Mouse (Mus musculus): ENCODE data around the gene Sirt4.

The Sirt4 gene

DNA sequence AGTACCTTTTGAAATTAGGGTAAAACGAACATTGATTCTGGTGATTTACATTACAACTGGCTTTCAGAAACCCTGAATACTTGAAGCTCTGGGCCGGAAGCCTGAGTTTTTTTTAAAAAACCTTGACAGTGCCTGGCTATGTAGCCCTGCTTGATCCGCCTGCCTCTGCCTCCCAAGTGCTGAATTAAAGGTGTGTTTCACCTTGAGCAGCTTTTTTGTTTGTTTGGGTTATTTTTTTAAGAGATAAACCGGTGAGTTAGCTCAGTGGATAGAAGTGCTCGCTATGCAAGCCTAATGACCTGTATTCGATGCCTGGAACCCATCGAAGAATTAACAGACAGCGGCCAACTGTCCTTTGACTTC, 6.1 kb upstream of the Sirt4 start:
- no peak for DNase-seq

DNA sequence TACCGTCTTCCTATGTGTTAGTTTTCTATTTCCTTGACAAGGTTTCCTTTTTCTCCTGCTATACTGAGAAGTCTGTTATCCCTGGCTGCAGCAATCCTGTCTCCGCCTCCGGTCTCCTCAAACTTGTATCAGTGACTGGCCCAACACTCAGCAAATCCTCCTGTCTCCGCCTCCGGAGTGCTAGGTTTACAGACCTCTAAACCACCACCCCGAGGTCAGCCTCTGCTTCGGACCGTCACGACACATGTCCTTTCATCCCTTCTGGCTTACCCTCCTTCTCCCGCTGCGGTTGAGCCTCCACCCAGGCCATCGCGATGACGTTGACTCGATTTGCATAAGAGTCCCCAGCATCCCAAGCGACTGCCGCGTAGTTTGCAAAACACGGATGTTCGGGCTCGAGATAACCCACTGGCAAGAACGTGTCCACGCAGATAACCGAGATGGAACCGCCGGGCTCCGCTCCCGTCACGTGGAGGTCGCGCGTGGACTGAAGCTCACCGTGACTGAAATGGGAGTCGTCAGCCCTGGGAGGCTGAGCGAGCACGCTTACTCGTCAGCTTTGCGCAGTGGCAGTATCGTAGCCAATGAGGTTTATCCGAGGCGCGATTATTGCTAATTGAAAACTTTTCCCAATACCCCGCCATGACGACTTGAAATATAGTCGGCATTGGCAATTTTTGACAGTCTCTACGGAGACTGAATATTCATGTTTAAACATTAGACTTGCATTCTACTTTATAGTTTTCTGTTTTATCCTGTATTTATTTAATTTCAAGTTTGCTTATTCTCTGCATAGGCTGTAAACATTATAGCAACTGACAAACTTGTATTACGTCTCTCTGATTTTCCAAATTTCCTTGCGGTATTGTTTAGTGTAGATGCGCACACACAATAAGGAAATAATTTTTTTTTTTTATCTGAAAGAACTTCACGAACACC, 5.4 kb upstream of the Sirt4 start:
- DNase-seq: peak; percentile 86 to 93

DNA sequence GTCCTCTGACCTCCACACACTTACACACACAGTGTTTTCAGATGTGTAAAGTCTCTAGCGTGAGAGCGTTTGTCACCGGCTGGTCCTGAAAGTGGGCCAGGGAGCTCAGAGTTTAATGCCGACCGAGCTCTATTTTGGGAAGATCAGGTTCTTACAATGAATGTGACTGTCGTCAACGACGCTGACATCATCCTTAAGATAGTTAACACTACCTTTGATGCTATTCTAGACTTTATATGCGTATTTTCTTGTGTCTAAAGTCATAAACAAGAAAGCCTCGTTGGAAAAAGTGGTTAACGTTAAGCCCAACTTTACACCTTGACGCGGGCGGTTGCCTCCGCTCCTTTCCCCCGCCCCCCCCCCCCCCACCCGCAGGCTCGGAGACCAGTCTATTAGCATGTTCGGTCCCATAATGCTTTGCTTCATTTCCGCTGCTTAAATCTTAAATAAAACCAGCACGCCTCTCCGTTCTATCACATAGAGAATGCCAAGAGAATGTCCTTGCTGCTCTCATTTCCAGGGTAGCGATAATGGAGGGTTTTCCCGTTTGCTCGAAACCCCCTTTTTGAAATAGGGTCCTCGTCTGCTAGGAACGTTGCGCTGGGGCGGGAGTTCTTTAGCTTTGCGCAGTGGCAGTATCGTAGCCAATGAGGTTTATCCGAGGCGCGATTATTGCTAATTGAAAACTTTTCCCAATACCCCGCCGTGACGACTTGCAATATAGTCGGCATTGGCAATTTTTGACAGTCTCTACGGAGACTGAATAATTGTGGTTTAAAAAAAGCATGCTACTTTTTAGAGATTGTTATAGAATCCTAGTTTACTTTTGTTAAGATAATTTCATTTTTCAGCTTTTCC, 4.5 kb upstream of the Sirt4 start:
- DNase-seq: peak; percentile 70 to 87

DNA sequence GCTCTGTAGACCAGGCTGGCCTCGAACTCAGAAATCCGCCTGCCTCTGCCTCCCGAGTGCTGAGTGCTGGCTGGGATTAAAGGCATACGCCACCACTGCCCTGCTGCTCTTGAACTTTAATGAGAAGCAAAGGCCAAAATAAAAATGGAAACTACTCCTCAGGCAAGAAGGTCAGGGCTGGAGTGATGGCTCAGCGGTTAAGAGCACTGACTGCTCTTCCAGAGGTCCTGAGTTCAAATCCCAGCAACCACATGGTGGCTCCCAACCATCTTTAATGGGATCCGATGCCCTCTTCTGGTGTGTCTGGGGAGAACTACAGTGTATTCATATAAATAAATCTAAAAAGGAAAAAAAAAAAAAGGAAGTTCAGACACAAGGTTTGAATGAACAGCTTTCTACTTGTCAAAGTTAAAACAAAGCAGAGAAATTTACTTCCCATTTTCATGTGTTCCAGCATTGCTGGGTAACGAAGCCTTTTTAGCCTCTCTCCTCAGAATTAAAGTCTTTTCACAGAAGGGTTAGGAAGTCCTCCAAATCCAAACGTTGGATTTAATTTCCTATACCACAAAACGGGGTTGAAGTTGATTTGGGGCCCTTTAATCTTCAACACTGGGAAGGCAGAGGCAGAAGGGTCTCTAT, 3.5 kb upstream of the Sirt4 start:
- no peak for DNase-seq

DNA sequence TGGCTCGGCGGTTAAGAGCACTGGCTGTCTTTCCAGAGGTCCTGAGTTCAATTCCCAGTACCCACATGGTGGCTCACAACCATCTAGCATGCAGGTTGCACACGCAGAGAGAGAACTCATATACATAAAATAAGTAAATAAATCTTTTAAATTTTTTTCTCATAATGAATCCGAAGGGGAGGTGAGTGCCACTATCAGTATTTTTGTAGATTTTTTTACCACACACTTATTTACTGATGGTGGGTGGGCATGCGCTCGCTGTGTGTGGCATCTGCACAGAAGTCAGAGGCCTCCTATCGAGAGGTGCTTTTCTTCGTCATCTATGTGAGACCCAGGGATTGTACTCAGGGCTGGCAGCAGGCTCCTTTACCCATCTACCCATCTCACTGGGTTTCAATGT, 2.8 kb upstream of the Sirt4 start:
- no peak for DNase-seq

DNA sequence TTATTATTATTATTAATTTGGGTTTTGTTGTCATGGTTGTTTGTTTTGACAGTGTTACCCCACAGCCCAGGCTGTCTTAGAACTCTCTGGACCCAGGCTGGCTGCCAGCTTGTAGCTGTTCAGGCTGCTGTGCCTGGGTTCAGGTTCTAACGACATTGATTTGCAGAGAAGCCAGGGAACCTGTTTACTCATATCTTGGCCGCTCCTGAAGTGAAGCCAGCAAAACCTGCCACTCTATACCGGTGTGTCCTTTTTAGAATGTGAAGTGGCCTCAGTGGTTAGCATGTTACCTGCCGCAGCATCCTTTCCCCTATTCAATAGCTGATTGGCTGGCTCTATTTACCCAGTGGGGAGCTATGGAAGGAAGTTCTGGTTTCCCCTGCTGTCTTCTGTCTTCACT, 2.2 kb upstream of the Sirt4 start:
- DNase-seq: no peak

DNA sequence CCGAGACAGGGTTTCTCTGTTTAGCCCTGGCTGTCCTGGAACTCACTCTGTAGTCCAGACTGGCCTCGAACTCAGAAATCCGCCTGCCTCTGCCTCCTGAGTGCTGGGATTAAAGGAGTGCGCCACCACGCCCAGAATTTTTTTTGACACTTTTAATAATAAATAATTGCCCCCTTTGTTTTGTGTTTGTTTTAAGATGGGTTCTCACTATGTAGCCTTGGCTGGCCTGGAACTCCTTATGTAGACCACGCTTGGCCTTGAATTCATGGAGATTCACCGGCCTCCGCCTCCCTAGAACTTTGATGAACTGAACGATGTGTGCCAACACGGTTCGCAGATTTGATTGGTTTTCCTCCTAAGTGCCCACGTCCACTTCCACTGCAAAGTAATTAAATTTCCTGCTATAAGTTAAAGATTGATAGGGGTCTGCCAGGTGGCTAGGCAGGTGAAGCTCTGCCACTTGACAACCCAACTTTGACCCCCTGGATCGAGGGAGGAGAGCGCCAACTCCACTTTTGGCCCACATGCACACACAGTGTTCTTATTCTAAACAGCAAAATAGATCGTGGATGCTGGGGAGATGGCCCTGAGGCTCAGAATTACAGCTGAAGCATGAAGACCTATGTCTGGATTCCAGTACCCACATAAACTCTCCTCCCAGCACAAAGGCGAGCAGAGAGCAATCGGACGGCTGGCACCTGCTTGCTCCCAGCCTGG, 1.1 kb upstream of the Sirt4 start:
- no peak for DNase-seq

DNA sequence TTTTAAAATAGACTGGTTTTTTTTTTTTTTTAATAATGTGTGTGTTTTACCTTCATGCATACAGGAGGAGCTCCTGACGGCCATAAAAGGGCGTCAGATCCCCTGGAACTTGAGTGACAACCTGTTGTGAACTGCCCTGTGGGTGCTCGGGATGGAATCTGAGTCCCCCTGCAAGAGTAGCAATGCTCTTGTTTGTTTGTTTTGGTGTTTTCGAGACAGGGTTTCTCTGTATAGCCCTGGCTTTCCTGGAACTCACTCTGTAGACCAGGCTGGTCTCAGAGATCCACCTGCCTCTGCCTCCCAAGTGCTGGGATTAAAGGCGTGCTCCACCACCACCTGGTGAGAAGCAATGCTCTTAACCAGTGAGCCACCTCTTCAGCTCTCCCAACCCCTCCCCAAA, 471 bp upstream of the Sirt4 start:
- no peak for DNase-seq

DNA sequence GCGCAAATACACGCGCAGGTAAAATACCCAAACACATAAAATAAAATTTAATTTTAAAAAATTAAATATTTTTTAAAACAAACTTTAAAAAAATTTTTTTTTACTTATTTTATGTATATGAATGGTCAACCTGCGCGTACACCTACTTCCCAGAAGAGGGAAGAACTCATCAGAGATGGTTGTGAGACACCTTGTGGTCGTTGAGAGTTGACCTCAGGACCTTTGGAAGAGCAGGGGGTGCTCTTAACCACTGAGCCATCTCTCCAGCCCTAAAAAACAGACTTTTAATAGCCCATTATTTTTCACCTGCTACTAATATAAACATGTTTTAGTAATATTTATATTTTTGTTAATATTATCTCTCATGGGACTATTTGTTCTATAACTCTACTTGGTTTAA, 1.1 kb downstream of the Sirt4 start:
- no peak for DNase-seq

DNA sequence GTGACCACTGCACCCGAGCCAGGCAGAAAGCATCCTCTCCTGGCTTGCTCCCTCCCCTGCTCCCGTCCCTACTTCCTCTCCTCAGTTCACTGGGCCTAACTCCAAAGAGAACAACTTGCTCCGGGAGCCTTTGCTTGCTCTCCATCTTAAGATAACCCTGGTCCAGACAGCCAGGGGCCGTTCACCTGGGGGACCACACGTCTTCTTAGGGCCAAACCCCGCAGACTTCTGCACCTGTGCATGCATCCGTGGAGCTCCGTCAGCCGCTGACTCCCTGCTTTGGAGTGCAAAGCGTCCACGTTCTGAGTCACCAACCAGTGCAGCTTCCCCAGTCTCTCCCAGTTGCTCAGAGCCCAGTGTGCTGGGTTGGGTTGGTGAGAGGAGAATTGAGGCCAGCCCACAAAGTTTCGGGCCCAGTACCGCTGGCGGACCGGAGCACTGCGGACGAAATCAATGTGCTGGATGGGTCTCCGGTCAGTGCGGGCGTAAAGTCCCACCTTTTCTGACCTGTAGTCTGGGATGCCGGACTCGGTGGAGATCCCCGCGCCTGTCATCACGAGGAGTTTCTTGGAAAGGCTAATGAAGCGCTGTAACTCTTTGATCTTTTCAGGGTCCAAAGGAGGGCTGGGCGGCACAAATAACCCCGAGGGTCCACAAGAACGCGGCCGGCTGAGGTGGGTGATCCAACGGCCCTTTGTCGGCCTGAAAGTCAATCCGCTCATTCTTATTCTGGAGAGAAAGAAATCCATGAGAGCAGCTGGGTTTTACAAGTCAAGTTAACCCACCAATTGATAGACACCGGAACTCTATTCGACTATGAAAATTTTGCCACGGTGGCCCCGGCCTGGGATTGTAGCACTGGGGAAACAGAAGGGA, 1.9 kb downstream of the Sirt4 start:
- no peak for DNase-seq

DNA sequence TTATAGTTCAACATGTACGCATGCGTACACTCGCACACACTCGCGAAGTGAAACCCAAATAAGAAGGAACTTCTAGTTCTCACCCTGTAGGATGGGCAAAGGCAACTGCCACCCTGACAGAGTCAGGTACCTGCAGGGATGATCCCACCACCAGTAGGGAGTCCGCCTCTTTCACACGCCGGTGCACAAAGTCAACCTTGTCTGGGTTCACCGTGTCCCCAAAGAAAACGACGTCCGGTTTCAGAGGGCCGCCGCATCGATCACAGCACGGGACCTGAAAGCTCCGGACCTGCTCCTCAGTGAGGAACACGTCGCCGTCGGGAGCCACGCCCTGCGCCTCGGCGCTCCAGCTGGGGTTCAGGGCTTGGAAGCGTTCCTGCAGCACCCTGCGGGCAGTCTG, 4.4 kb downstream of the Sirt4 start:
- DNase-seq: no peak

DNA sequence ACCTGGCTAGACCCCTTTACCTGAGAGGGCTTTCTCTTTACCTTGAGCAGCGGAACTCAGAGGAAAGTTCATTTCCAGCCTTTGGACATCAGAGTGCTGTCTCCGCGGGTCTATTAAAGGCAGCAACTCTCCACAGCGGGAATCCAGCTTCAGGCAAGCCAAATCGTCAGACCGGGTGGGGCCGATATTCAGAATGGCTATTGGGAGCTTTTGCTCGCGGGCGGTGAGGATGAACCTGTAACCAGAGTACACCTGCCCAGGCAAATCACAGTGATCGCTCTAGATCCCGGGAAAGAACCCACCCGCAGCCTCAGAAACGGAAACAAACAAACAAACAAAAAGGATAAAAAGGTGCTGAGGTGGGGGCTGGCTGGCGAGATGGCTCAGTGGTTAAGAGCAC, 5.0 kb downstream of the Sirt4 start:
- DNase-seq: no peak

DNA sequence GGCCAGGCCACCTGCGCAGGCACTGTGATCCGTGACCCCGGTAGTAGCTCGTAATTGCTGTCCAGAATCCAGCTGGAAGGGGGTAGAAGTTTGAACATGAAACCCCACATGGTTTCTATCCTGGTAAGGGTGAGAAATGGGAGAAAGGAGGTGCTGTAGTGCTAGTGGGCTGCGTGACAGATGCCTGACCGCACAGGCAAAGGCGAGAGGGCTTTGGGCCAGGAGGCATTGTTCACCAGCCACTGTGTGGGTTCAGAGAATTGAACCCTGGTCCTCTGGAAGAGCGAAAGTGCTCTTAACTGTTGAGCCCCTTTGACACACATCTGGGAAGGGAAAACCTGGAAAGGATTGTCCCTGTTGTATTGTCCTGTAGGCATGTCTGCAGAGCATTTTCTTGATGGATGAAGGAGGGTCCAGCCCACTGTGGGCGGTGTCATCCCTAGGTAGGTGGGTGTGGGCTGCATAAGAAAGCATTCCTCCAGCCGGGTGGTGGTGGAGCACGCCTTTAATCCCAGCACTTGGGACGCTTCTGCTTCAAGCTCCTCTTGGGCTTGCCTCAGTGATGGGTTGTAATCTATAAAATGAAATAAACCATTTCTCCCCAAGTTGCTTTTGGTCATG, 8.3 kb downstream of the Sirt4 start:
- DNase-seq: no peak

DNA sequence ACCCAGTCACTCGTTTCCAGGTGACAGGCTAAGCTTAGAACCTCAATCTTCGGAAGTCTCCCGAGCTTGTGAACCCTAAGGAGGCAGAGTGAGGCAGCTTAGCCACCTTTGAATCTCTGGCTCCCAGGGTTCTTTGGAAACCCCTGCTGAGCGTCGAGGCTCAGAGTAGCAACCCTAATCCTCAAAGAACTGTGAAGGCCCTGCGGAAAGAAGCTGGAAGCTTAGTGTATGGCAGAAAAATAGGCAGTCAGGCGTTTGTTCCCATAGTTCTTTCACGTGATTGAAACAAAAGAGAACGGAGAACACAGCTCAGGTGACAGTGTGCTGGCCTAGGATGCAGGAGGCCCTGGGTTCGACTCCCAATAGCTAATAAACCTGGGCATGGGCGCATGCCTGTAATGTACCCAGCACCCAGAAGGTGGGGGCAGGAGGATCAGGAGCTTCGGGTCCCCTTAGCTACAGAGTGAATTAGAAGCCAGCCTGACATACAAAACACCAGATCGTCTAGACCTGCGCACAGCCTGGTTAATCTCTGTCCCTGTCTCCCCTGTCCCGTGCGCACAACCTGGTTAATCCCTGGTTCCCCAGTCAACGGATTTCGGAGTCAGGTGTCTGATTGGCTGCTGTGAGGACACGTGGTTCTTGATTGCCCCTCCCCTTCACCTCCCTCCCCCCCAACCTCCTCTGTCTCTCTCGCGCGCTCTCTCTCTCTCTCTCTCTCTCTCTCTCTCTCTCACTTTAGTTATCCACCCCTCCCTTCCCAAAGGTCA, 9.0 kb downstream of the Sirt4 start:
- DNase-seq: peak; percentile 46 to 61

DNA sequence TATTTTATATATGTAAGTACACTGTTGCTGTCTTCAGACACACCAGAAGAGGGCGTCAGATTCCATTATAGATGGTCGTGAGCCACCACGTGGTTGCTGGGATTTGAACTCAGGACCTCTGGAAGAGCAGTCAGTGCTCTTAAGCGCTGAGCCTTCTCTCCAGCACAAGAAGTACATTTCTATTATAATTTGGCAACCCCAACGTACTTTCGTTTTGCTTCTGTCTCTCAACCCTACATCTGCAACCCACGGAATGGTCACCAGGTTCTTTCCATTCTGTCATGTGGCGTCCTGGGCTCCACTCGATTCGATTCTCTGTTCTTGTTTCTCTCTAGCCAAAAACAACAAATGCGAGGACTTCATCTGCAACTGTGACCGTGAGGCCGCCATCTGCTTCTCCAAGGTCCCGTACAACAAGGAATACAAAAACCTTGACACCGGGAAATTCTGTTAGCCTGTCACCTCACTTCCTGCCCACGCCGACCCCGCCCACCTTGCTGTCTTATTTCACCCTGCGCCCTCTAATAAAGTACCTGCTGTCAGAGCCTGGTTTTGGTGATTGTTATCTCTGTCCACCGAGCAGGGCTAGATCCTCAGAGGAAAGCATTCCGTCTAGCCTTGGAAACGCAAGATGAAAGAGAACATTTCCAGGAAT, 10.2 kb downstream of the Sirt4 start:
- no peak for DNase-seq

DNA sequence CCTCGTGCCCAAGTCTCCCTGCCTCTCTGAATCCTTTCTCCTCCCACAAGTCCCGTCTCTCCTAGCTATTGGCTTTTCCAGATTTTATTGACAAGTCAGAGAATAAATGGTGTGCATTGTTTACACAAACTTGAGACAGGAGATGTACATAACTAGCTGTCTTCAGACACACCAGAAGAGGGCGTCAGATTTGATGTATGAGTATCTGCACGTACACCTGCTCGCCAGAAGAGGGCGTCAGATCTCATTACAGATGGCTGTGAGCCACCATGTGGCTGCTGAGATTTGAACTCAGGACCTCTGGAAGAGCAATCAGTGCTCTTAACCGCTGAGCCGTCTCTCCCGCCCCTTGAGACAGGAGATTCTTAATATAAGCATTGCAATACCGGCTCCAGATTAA, 11.3 kb downstream of the Sirt4 start:
- DNase-seq: no peak

DNA sequence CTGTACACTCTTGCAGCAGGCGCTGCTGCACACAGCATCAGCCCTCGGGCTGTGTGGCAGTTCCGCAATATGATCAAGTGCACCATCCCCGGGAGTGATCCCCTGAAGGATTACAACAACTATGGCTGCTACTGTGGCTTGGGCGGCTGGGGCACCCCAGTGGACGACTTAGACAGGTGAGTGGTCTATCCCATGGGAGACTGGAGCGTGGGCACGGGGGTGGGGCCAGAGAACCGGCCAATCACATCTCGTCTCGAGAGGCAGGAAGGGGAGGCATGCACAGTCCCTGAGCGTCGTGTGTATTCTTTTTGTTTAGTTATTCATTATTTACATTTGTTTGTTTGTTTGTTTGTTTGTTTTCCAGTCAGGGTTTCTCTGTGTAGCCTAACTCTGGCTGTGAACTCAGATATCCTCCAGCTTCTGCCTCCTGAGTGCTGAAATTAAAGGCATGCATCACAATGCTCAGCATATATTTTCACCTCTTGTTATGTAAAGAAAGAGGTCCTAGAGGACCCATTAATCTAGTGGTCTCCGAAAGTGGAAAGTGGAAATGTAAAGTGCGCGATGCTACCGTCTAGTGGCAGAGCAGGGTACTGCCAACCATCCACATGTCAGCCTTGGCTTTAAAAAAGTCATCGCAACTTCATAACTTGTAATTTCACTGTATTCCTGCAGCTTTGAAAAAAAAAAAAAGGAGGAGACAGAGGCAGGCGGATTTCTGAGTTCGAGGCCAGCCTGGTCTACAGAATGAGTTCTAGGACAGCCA, 13.6 kb downstream of the Sirt4 start:
- DNase-seq: peak; percentile 52 to 62

DNA sequence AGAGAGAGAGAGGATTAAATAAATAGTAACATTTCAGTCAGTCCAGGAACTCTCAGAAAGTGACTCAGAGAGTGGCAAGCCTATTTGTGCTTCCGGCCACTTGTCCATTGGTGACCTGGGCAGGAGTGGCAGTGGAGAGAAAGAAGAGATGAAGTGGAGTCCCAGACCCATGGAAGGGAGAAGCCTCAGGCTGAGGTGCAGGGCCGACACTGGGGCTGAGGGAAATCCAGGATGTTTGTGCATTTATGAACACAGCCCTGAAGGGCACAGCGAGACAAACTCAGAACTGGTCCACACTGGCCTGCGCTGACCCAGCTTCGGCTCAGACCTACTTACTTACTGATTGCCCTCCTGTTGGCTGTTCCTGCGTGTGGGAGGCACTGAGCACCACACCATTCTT, 14.7 kb downstream of the Sirt4 start:
- DNase-seq: no peak

All from cerebellum, postnatal 36 days (tissue).